Mouse (Mus musculus) midbrain, embryonic 15.5 days (tissue): ENCODE data around the gene Svop. TPM values are rescaled to one million over a fixed set of nuclear protein-coding genes. Genes with fewer than 3 reads are reported as not detected.

Source experiments
- ATAC-seq: fragments of 200-750 bp; cut with Nextera tagmentation; replicated peaks from 2 replicates; pipeline ENCODE4 v1.8.0; 2017; ENCODE audit warnings: moderate TSS enrichment
- H3K27ac ChIP-seq: fragments of 300-500 bp; sonication (generic); 2 replicates; pipeline ENCODE4 v1.5.1; 2015; ENCODE audit warnings: mild to moderate bottlenecking, inconsistent platforms
- H3K27me3 ChIP-seq: fragments of 300-500 bp; sonication (generic); replicated peaks from 2 replicates; pipeline ENCODE4 v1.6.1; 2015; ENCODE audit warnings: inconsistent platforms
- H3K36me3 ChIP-seq: fragments of 300-500 bp; sonication (generic); replicated peaks from 2 replicates; pipeline ENCODE4 v1.6.1; 2015; ENCODE audit warnings: inconsistent platforms
- H3K4me1 ChIP-seq: fragments of 300-500 bp; sonication (generic); 2 replicates; pipeline ENCODE4 v1.6.1; 2015; ENCODE audit warnings: inconsistent platforms
- H3K4me2 ChIP-seq: fragments of 300-500 bp; sonication (generic); 2 replicates; pipeline ENCODE4 v1.6.1; 2015; ENCODE audit warnings: inconsistent platforms, mild to moderate bottlenecking, moderate library complexity
- H3K4me3 ChIP-seq: fragments of 300-500 bp; sonication (generic); 2 replicates; pipeline ENCODE4 v1.5.1; 2015; ENCODE audit warnings: mild to moderate bottlenecking, inconsistent platforms
- H3K9ac ChIP-seq: fragments of 300-500 bp; sonication (generic); 2 replicates; pipeline ENCODE4 v1.6.1; 2015; ENCODE audit warnings: mild to moderate bottlenecking, inconsistent platforms
- H3K9me3 ChIP-seq: fragments of 300-500 bp; sonication (generic); 2 replicates; pipeline ENCODE4 v1.6.1; 2016; ENCODE audit warnings: inconsistent platforms
- WGBS: fragments of 180-500 bp; shearing (Covaris S2); methylation state at CpG from one replicate; pipeline ENCODE4 v1.1.7; 2015; ENCODE audit warnings: mixed read lengths; 5-methylcytosine and 5-hydroxymethylcytosine counted together
- polyA plus RNA-seq: library from polyadenylated mRNA; unstranded; fragments of >200 nt; fragmentation: Nextera tagmentation; extraction: Ambion mirVana; gene quantifications from 2 replicates; pipeline ENCODE4 v1.2.1, GENCODE M21; 2015

The Svop gene
- polyA plus RNA-seq, 1 experiment from 2014 or later, result 115 TPM

DNA sequence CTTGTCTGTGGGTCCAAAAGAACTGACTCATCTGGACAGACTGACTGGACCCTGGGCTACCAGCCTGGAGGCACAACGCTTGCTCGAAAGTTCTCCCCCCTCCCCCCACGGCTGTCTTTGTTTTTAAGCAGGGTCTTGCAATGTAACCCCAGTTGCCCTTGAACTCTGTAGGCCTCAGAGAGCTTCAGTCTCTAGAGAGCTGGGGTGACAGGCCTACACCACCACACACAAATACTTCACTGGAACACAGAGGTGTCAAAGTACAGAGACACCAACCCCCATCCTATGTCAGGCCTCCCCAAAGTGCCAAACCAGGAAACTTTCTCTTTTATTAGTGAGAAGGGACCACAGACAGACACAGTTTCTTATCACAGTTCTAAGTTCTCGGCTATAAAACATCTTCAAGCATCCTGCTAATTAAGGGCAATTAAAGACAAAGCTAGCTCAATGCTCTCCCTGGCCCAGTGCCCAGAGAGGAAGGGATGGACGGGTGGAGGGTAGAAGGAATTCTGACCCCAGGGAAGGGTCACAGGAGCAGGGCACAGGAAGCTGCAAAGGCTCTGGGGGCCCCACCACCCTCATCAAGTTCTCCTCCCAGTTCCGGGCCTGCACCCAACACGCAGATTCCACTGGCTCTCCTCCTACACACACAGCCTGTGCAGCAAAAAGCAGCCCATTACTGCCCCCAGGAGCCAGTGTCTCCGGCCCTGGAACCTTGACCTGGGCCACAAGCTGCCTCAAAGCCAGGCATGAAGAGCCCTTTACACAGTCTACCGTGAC lies 105.0 kb downstream of the Svop start:
- Histone ChIP-seq H3K4me2 (no peak overlapping the region), H3K9me3 (no peaks in the 10 kb centered on the region), H3K36me3 (no peaks in the 10 kb centered on the region; the same call in 1 of the 2 replicates), H3K27ac (no peak overlapping the region), H3K9ac (no peak overlapping the region), H3K27me3 (no peaks in the 10 kb centered on the region), H3K4me1 (peaks cover 22% of the 10 kb centered on the region), H3K4me3 (no peak overlapping the region)
- ATAC-seq, result no peak
- 64% methylated on average over 9 of the region's 9 CpGs for WGBS

GRCm38 (mm10) chr5:113985737-113986136 lies 105.6 kb downstream of the Svop start:
- Histone ChIP-seq H3K4me1 (peaks cover 15% of the 10 kb centered on the region; the same call in 1 of the 2 replicates), H3K36me3 (no peaks in the 10 kb centered on the region; the same call in 1 of the 2 replicates), H3K4me2 (no peak overlapping the region), H3K9ac (no peak overlapping the region), H3K9me3 (no peaks in the 10 kb centered on the region), H3K27me3 (no peaks in the 10 kb centered on the region), H3K4me3 (no peak overlapping the region), H3K27ac (no peak overlapping the region)
- WGBS, result 71% methylated on average over 2 of the region's 2 CpGs
- ATAC-seq, result no peak

- Histone ChIP-seq H3K9me3 (no peaks in the 10 kb centered on the region), H3K4me3 (no peak overlapping the region), H3K9ac (no peak overlapping the region), H3K27me3 (no peaks in the 10 kb centered on the region), H3K4me1 (peaks cover 7% of the 10 kb centered on the region; the same call in 1 of the 2 replicates), H3K4me2 (no peak overlapping the region), H3K36me3 (no peaks in the 10 kb centered on the region; the same call in 1 of the 2 replicates), H3K27ac (no peak overlapping the region)
- 89% methylated on average over 13 of the region's 13 CpGs for WGBS
- no peak for ATAC-seq
Observed at GRCm38 (mm10) chr5:113984025-113984740, 107.2 kb downstream of the Svop start.

- H3K27me3 ChIP-seq, result no peaks in the 10 kb centered on the region
- no peak for ATAC-seq
- WGBS, result 68% methylated on average over 6 of the region's 6 CpGs
- H3K36me3 ChIP-seq, result no peaks in the 10 kb centered on the region
- H3K4me2 ChIP-seq, result no peak overlapping the region
- H3K9ac ChIP-seq, result no peak overlapping the region
- H3K9me3 ChIP-seq, result no peaks in the 10 kb centered on the region
- no peak overlapping the region for H3K4me3 ChIP-seq
- peaks cover 3% of the 10 kb centered on the region; the same call in 1 of the 2 replicates for H3K4me1 ChIP-seq
- no peak overlapping the region for H3K27ac ChIP-seq
Observed at GRCm38 (mm10) chr5:113983541-113983940, 107.8 kb downstream of the Svop start.

- no peaks in the 10 kb centered on the region for H3K9me3 ChIP-seq
- 83% methylated on average over 8 of the region's 8 CpGs for WGBS
Observed at GRCm38 (mm10) chr5:113981843-113982242, 109.5 kb downstream of the Svop start.

DNA sequence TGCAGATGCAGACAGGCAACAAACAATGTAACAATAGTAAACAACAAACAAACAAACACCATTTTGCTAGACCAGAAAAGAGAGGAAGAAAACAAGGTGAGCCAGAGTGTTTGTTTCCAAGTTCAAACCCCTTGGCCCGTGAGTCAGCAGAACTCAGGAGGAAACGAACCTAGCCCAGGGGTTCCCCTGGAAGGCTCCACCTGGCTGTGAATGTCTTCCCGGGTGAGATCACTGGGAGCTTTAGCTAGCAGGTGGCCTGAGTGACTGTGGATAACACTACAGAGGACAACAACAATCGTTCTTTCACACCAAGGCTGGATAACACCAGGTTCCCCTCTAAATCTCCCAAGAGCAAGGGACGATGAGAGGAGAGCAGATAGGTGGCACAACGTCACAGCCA lies 110.2 kb downstream of the Svop start:
- ATAC-seq, result no peak
- WGBS, result 90% methylated on average over 6 of the region's 6 CpGs

More at GRCm38 (mm10) chr5:113981843-113982242, 109.5 kb downstream of the Svop start:
- Histone ChIP-seq H3K27ac (no peak overlapping the region), H3K4me2 (no peak overlapping the region), H3K27me3 (no peaks in the 10 kb centered on the region), H3K36me3 (no peaks in the 10 kb centered on the region), H3K4me3 (no peak overlapping the region), H3K4me1 (peaks cover 3% of the 10 kb centered on the region; the same call in 1 of the 2 replicates), H3K9ac (no peak overlapping the region)
- no peak for ATAC-seq

DNA sequence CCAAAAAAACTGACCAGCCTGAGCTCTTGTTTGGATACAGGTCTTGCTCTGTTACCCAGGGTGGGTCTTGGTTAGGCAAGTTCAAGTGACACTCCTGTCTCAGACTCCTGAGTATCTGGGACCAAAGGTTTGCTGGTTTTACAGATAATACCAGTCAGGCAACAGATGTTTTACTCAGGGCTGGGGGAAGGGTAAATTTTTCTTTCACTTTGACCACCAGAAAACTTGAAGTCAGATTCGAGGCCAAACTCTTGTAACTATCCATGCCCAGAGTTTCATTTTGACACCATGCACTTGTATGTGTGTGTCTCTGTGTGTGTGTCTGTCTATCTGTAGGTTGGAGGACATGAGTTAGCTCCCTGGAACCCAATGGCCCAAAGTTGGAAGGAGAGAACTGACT lies 110.9 kb downstream of the Svop start:
- H3K9ac ChIP-seq, result no peak overlapping the region
- no peaks in the 10 kb centered on the region for H3K36me3 ChIP-seq
- no peak overlapping the region for H3K27ac ChIP-seq
- no peak for ATAC-seq
- H3K27me3 ChIP-seq, result no peaks in the 10 kb centered on the region
- peaks cover 5% of the 10 kb centered on the region for H3K4me1 ChIP-seq
- no peaks in the 10 kb centered on the region for H3K9me3 ChIP-seq
- 92% methylated on average over 1 of the region's 1 CpGs for WGBS
- no peak overlapping the region for H3K4me2 ChIP-seq
- H3K4me3 ChIP-seq, result no peak overlapping the region

More for the DNA sequence above, 110.2 kb downstream of the Svop start:
- Histone ChIP-seq H3K36me3 (no peaks in the 10 kb centered on the region), H3K9me3 (no peaks in the 10 kb centered on the region), H3K4me3 (no peak overlapping the region), H3K27me3 (no peaks in the 10 kb centered on the region), H3K4me2 (no peak overlapping the region), H3K4me1 (no peaks in the 10 kb centered on the region; the same call in 1 of the 2 replicates), H3K27ac (no peak overlapping the region), H3K9ac (no peak overlapping the region)

DNA sequence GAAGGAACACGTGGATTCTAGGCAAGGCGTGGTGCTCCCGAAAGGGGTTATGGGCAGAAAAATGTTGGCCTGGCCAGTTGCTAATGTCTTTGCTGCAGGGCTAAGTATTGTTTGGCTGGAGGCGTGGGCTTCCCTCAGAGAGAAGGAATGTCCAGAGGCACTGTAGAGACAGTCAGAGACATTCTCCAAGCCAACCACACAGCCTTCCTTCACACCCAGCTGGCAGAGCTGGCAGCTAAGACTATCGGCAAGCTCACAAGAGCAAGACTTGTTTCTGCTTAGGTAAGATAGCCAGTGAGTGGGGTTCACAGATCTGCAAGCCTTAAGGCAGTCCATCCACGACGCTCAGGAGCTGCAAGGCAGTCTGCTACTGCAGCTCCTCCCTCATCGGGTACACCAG lies 114.1 kb downstream of the Svop start:
- Histone ChIP-seq H3K4me1 (peaks cover 33% of the 10 kb centered on the region), H3K36me3 (no peaks in the 10 kb centered on the region), H3K27me3 (no peaks in the 10 kb centered on the region), H3K9ac (no peak overlapping the region), H3K4me3 (no peak overlapping the region), H3K9me3 (no peaks in the 10 kb centered on the region), H3K27ac (no peak overlapping the region), H3K4me2 (no peak overlapping the region)
- no peak for ATAC-seq
- WGBS, result 88% methylated on average over 8 of the region's 8 CpGs

Other genes with a start within 250 kb of the Svop start
- gene Coro1c, start 182.8 kb downstream of the Svop start, polyA plus RNA-seq, result 198 and 206 TPM in 2 replicates
- gene Ssh1, start 97.7 kb downstream of the Svop start, polyA plus RNA-seq, result 11.7 and 15.1 TPM in 2 replicates
- gene Dao, start 87.9 kb downstream of the Svop start, polyA plus RNA-seq, result not detected in 2 replicates
- gene Usp30, start 26.1 kb downstream of the Svop start, polyA plus RNA-seq, result 20.7 and 22.1 TPM in 2 replicates
- 5.3 and 6.9 TPM in 2 replicates for gene Alkbh2, start 36.6 kb upstream of the Svop start, polyA plus RNA-seq
- gene Ung, start 38.8 kb upstream of the Svop start, polyA plus RNA-seq, result 8.5 and 9.7 TPM in 2 replicates
- gene Acacb, start 55.0 kb upstream of the Svop start, polyA plus RNA-seq, result 5.0 and 5.8 TPM in 2 replicates
- 0.88 and 0.89 TPM in 2 replicates for gene Foxn4, start 182.2 kb upstream of the Svop start, polyA plus RNA-seq
- 0.69 and 1.1 TPM in 2 replicates for gene Myo1h, start 197.6 kb upstream of the Svop start, polyA plus RNA-seq